Mouse (Mus musculus) small intestine, adult 2 months (tissue): Measurements from ENCODE around the gene Ang.

Source experiments
- CTCF ChIP-seq: fragments of 200-500 bp; IDR thresholded peaks from 2 replicates; pipeline ENCODE4 v1.5.1; 2012; ENCODE audit warnings: low read depth, mild to moderate bottlenecking, control low read depth, inconsistent platforms, low read length, moderate library complexity, mixed read lengths; ENCODE audit not compliant: insufficient replicate concordance, insufficient read length; ENCODE audit errors: extremely low read depth
- POLR2A ChIP-seq: fragments of 200-500 bp; IDR thresholded peaks from 2 replicates; pipeline ENCODE4 v1.6.1; 2012; ENCODE audit warnings: low read depth, mild to moderate bottlenecking, control low read depth, inconsistent platforms, low read length, moderate library complexity

- no peak for TF ChIP-seq CTCF
- TF ChIP-seq POLR2A, result no peak
Measured at GRCm38 (mm10) chr14:51132372-51132771, 41.4 kb downstream of the Ang start.
